Mouse (Mus musculus) cerebellum, adult 9-11 months (tissue): ENCODE results near the gene Elmo2.
A peak's percentile ranks its signal among the peaks of the same experiment; 100 is the strongest.

Experiments used
- DNase-seq: peaks from one replicate; pipeline ENCODE4 v3.0.0; 2022

Gene Elmo2

DNA sequence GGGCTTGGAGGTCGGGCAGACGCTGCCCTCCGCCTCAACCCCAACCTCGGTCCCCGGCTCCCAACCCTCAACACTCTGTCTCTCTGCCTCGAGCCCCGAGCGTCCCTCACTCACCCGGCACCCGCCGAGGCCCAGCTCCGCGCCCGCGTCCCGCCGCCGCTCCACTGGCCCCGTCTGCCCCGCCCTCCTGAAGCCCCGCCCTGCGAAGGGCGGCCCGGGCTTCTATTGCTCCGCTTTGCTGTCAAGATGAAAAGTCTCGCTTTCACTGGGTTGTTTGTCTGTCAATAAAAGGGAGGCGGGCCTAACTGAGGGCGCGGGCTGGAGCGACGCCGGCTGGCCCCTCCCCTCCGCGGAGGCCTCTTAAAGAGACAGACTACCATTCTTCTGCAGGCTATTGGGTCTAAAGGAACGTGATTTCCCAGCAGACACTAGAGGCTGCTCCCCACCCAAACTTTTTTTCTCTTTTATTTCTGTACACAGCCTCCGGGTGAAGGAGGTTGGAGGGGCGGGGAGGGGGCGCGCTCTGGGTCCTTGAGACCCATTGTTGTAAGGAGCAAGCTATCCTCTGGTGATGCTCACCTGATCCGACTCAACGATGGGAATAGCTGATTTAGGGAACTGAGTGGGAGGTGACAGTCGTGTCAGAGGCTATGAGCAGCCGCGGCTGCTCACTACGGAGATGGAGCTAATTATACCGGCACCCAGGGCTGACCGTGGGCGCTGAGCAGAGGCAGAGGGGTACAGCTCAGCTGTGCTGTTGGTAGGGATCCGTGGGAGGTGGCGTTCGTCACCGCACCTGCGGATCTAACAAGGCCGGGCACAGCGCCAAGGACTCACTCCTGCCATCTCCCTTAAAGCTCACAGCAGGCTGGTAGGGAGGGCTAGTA, at the start of gene Elmo2:
Gene Elmo2 (minus strand): TSS at position 176 of the 887 bp plus-strand sequence.
- DNase-seq: peak; percentile 99

DNA sequence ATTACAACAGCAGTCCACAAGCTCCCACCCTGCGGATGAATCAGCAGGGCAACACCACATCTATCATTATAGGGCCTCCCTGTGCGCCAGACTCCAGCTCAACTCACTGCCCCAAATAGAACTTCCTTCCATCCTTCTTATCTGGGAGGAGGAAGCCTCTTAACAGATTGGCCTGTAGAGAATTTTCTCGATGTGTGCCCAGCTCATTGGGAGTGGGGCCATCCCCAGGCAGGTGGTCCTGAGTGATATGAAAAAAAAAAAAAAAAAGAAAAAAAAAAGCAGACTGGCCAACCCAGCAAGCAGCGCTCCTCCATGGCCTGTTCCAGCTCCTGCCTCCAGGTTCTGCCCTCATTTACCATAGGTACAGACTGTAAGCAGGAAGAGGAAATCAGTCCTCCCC, 49.7 kb upstream of the Elmo2 start:
- no peak for DNase-seq

DNA sequence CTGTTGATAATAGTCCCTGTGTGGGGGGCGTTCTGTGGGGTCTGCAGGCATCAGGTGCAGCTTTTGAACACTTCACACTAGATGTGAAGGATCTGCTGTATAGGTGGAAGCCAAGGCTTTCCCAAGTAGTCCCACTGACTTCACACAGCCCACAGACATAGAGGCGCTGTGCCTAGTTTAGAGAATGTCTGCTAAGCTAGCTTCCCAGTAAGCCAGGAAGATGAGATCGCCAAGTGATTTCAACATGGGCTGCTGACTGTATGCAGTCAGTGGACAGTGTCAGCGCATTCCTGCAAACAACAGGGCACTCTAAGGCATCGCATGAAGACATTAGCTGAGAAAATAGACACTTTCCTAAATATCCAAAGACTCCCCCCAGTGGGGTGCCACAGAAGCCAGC, 49.2 kb upstream of the Elmo2 start:
- DNase-seq: no peak

DNA sequence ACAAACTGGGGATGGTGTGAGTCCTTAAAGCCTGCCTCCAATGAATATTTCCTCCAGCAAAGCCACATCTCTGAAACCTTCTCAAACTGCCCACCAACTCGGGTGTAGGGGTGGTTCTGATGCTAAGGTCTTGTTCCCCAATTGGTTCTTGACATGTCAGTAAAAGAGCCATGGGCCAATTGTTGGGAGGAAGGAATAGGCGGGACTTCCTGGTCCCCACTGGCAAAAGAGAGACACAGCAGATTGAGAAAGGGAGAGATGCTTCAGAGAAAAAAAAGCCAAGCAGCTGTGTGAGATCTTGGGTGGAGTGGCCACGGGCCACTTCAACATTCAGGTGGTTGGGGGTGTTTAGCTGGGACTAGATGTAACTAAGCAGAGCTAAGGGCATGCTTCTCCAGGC, 44.8 kb upstream of the Elmo2 start:
- DNase-seq: no peak

DNA sequence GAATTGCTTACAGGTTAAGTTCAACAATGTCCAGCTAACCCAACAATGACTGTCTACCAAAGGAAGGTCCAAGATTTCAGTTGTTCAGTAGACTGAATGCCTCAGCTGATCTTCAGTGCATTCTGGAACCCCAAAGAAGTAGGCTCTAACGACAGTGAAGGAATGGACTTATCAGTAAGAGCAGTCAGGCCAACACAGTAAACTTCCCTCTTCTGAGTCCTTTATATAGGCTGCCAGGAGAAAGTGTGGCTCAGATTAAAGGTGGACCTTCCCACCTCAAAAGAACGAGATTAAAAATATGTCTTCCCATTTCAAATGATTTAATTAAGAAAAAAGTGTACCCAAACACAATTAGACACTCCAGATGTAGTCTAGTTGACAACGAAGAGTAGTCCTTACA, 44.1 kb upstream of the Elmo2 start:
- DNase-seq: no peak

DNA sequence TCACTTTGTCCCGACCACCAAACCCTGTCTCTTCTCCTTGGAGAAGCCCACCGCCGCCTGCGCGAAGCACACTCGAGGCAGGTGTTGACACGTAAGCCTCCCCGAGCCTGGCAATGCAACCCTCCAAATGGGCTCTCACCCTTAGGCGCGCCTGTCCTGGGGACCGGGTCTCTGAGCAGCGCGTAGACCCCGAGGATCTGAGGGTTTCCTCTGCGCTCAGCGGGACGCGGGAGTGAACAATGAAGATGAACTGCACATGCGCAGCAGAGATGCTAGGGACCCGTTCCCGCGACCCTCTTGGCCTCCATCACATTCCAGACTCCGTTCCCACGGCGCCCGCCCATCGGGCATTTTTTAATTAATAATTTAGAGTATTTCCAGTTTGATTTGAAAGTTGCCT, 42.2 kb upstream of the Elmo2 start, which contains the start of gene Zfp663:
Gene Zfp663 (minus strand): TSS at position 234 of the 400 bp plus-strand sequence.
- no peak for DNase-seq

DNA sequence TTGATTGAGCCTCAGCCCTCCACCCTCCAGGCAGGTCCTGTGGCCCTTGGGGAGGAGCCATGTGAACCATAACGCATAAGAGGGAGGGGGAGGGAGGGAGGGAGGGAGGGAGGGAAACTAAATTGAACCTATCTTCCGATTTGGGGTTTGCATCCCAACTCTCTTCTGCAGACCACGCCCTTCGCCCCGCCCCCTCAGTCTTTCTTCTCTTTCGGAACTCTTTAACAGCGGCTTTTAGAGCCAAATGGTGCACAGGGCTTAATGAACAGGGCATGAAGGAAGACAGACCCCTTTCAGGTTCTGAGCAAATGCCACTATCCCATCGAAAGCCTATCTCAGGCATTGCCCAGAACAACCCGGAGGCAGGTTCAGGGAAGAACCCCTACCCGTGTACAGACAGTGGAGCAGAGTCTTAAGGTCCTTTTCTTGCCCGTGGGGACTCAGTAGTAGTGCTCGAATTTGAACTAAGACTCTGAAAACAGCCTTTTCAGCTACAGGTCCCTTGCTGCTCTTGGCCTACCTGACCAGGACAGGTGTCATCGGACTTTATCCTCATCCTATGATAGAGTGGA, 41.7 kb upstream of the Elmo2 start:
- DNase-seq: no peak

DNA sequence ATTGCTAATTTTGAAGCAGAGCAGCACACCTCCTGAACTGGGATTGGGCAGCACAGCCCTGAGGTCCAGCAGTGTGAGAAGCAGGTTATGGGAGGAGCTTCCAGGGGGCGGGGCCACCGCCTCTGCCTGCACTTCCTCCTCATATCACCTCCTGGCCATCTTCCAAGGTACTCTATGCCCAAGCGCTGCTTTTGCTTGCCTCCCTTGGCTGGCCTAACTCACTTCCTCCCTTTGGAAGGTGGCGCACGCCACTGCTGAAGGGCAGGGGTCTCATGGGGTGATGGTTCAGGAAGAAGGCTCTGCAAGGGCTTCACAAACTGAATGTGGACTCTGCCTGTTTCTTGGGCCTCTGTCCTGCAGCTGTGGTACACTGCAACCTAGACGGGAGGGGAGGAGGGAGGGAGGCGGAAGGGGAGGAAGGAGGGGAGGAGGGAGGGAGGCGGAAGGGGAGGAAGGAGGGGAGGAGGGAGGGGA, 40.8 kb upstream of the Elmo2 start:
- DNase-seq: no peak

DNA sequence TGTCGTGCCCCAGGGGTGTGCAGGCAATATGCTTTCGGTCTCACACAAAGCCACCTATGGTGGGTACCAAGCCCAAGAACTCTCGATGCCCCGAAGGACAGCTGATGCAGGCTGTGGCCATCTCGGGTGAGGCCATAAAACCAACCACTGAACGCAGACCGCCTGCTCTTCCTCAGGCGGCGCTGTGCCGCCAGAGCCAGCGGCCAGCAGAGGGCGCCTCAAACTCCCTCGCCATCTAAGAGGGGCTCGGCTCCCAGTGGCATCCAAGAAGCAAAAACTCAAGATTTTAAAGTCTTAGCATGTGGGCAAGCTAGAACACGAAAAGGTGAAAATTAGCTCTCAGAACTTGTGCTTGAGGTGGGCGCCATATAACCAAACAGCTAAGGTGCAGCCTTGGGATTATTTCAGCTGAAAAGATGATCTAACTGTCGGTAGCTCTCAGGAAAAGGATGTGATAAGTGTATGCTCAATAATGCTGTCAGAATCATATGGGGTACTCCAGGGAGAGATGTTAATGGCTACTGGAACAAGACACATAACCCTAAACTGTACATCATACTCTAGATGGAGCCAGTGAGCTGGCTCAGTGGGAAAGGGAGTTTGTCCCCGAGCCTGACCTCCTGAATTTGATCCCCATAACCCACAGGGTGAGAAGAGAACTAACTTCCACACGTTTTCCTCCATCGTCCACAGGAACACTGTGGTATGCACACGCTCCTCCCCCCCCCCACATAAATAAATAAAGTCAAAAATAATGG, 38.2 kb upstream of the Elmo2 start:
- DNase-seq: peak; percentile 57

DNA sequence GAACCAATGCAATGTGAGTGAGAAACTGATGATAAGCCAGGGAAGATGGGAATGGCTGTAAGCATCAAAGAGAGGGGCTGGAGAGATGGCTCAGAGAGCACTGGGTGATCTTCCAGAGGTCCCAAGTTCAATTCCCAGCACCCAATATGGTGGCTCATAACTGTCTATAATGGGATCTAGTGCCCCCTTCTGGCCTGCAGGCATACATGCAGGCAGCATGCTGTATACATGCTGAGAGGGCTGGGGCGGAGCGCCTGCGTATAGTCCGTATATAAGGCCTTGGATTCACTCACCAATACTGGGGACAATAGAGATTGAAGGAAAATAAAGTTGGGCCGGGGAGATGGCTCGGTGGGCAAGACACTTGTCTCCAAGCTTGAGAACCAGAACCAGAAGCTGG, 37.0 kb upstream of the Elmo2 start:
- no peak for DNase-seq

DNA sequence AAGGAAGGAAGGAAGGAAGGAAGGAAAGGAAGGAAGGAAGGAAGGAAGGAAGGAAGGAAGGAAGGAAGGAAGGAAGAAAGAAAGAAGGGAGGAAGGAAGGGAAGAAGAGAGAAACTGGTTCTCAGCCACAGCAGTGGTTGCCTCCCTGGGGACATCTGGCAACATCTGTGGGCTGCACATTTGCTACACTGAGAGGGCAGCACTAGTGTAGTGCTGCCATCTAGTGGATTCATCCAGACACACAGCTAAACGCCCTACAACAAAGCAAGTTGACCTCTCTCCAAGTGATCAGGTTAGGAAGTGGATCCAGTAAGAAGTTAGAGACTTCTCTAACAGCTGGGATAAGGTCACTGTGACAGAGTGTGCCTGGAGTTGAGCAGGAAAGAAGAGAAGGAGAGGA, 34.6 kb upstream of the Elmo2 start:
- DNase-seq: peak; percentile 34

DNA sequence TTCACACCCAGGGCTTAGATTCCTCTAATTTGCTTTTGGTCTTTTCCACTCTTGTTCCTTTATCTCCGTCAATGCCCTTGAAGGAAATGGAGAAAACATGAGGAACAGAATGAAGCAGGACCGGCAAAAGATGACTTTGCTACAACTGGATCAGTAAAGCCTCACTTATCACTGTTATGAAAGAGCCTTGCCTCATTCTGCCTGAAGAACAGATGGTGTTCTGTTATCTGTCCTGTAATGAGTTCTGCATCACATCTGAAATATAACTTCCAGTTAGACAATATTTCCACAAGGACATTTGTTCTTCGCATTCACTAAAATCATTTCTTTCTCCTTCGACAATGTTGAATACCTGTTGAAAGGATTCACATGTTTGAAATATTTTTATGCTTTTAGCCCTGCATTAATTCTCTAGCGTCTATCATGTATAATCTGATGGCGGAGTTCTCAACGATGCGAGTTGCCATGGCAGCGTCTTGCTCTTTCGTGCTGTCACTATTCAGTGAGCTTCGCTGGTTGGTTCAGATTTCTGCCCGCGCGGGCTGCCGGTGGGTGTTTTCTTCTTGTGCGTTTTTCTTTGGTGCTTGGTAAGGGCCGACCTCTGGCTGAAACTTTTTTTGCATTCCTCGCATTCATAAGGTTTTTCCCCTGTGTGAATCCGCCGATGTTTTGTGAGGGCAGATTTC, 25.7 kb upstream of the Elmo2 start:
- no peak for DNase-seq

DNA sequence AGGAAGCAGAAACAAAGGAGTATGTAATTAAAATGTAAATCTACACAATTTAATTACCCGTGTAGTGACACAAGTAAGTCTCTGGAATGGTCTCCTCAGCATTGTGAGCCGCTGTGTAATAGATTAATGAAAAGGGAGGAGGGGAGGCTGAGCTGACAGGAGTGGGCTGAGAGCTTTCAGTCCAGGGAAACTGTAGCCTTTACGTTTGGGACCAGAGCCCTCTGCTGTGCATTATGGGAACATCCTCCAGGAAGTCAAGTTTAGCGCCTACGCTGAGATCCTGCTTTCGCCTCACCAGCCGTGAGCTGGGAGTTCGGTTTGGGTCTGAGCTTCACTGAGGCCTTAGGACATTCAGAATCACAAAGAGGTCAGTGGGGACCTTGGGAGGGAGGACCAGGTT, 23.2 kb upstream of the Elmo2 start:
- DNase-seq: no peak

DNA sequence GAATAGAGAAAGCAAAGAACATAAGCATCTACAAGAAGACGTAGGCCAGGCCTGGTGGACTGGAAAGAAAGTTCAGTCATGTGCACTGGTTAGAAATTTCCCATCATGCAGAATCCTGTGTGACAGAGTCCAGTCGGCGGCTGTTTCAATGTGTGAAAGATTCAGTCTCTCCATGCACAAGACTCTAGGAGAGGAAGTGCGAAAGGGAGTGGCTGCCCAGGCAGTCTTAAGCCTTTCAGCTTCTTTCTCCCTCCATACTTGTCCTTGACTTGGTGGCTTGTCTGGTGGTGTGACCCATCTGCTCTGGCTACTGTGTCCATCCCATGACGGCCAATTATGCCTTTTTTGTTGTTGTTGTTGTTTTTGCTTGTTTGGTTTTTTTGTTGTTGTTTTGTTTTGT, 19.9 kb upstream of the Elmo2 start:
- no peak for DNase-seq

DNA sequence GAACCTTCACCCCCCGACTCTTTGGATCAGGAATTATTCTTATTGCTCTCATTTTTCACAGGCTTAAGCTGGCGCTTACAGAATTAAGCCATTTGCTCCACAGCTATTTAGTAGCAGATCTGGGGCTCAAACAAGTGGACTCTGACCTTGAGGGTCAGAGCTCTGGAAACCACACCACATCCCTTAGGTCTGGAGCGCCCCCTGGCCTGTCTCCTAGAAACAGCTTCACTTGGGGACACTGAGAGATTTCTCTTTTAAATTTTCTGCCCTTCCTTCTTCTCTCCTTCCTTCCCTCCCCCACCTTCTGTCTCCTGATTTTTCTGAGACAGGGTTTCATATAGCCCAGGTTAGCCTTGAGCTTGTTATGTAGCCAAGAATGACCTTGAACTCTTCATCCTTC, 10.9 kb upstream of the Elmo2 start:
- peak; percentile 57 for DNase-seq

DNA sequence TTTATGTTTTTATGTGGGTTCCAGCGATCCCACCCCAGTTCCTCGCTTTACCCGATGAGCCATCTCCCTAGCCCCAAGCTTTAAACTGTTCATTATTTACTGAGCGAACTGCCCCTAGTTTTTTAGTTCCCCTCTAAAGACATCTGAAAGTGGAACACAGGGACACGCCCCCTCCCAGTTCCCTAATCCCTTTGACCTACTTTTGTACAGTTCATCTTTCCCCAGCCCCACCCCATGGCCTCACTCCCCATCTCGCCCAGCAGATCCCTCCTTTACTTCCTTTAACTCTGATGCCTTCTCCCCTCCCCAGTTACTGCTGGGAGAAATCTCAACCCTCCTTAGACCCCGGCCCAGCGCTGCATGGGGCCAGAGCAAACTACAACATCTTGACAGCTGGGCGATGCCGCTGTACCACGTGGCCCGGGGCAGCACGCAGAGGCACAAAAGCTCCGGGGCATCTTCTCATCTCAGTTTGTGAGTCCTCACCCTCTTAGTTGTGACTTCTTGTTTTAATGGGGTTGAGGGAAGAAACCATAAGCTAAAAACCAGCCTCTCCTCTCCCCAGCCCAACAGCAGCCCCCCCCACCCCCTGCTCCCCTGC, 6.4 kb upstream of the Elmo2 start:
- no peak for DNase-seq

DNA sequence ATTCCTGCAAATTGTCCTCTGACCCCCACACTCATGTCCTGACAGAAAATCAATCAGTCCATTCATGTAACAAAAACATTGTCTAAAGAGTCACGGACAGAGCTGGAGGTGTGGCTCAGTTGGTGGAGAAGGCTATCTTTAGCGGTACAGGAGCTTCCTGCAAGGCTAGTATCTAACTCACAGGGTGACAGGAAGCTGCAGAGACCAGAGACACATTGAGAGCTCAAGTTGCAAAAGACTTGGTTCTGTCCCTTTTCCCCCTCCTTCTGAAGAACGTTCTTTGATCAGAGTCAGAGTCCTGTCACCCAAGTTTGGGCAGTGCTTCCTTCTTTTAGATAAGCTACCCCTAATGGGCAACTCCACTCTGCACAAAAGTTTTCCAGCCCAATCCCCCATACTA, 3.4 kb upstream of the Elmo2 start:
- no peak for DNase-seq

DNA sequence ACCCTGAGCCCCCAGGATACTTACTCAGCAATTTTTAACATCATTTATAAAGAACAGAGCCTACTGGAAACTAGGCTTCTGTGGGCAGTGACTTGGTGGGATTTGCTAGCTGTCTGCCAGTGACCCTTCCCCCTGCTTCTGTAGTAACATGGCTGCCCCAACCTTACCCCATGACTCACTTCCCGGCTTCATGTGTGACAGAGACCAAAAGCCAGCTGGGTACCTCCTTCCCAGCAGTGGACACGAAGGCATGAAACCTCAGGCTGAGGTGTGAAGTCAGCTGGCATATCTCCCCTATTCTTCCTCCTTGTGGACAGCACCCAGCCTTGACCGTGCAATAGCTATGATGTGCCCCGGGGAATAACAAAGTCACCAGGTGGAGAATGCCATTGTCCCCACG, 2.5 kb upstream of the Elmo2 start:
- DNase-seq: peak; percentile 36

DNA sequence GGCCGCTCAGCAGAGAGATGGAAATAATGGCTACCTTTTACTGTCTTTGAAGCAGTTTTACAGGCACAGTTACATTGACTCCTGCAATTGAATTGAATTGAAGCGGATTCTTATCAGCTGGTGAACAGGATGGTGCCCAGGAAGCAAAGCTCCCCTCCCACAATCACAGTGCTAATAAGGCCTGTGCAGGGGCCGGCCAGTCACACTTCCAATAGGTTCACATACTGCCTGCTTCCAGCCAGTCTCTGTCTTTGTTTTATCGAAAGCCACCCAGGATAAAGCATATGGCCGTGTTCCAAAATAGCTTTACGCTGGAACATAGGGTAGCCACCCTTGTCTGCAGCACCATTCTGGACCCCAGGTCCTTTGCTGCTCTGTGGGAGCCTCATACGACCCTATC, 1.1 kb upstream of the Elmo2 start:
- peak; percentile 57 for DNase-seq

DNA sequence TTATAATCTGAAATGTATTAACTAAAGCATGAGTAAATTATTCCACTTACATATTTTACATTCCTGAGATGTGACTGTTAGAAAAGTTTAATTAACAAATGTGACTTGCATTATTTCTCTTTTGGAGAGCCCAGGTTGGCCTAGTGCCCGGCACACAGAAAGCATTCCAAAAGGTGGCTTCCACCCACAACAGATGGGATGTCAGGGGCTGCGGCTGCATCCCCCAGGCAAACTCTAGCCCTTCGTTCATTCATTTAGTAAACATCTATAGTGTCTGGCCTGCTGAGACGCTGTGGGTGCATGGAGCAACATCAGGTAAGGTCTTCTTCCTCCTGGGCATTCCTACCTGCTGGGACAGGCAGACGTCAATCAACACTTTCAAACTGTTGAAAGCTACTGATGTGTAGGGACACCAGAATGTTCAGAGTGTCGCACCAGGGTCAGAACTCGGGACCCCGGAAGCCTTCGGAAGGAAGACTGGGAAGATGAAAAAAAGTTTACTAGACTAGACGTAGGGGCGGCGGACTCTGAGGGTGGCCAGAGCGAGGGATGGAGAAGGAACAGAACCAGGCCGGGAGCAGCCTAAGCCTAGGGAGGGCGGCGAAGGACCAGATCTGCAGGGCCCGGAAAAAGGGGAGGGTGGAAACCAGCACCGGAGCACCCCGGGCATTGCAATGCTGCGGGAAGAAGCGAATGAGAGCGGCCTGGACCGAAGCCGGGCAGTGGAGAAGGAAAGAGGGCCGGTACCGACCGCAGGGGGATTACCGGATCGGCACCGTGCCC, 567 bp downstream of the Elmo2 start:
- peak; percentile 69 for DNase-seq

DNA sequence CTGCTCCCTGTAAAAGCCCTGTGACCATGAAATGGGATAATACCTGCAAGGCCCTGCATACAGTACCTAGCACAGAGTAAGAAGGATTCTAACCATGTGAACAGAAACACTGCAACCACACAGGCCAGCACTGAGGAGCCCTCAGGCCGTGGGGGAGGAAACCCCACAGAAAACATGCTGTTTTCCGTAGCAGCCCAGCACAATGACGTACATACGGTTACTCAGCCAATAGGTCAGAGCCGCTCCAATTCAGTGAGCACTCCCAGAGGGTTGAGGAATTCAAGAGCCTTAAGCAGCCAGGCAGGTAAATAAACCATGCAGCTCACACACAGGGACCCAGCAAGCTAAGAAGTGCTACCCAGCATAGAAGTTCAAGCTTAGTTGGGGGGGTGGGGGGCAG, 2.4 kb downstream of the Elmo2 start:
- peak; percentile 67 for DNase-seq

DNA sequence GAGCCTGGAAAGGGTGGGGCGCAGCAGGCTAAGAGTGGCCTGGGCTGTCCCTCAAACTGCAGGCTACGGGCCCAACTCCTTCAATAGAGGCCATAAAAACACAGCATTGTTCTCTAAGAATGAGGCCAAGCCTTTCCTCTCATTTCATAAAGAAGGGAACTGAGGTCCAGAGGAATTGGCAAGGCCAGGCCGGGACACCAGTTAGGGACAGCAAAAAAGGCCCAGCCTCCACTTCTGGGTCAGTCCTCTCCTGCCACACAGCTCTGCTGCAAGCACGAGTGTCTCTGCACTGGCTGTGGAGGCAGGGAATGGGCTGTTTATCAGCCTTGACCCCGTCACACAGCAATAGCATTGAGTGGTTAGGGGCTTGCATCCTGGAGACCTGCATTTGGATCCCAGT, 2.8 kb downstream of the Elmo2 start:
- peak; percentile 64 for DNase-seq
